Mouse (Mus musculus): ENCODE measurements around the gene Il1rl2.

Il1rl2 gene

GRCm38 (mm10) chr1:40378794-40379193, 54.4 kb downstream of the Il1rl2 start:
- DNase-seq (ENCODE audit: low spot score in 2 of 2) = peak; percentile 51 to 74

- DNase-seq (ENCODE audit: low spot score in 2 of 2) = peak; percentile 48 to 79
Observed at GRCm38 (mm10) chr1:40380111-40380510, 55.7 kb downstream of the Il1rl2 start.

- no peak for DNase-seq (ENCODE audit: low spot score in 2 of 2)
Observed at GRCm38 (mm10) chr1:40380990-40381389, 56.6 kb downstream of the Il1rl2 start.

GRCm38 (mm10) chr1:40382841-40383240, 58.4 kb downstream of the Il1rl2 start:
- DNase-seq (ENCODE audit: low spot score in 2 of 2) = no peak

GRCm38 (mm10) chr1:40384931-40385545, 60.6 kb downstream of the Il1rl2 start:
- DNase-seq (ENCODE audit: low spot score in 2 of 2) = no peak

- no peak for DNase-seq (ENCODE audit: low spot score in 2 of 2)
Observed at GRCm38 (mm10) chr1:40391374-40391773, 67.0 kb downstream of the Il1rl2 start.

- DNase-seq (ENCODE audit: low spot score in 2 of 2) = no peak
Observed at GRCm38 (mm10) chr1:40392535-40392934, 68.1 kb downstream of the Il1rl2 start.

- no peak for DNase-seq (ENCODE audit: low spot score in 2 of 2)
Observed at GRCm38 (mm10) chr1:40393214-40393613, 68.8 kb downstream of the Il1rl2 start.

GRCm38 (mm10) chr1:40399639-40400038, 75.2 kb downstream of the Il1rl2 start:
- DNase-seq (ENCODE audit: low spot score in 2 of 2) = no peak

- no peak for DNase-seq (ENCODE audit: low spot score in 2 of 2)
Observed at GRCm38 (mm10) chr1:40404682-40405081, 80.3 kb downstream of the Il1rl2 start.

GRCm38 (mm10) chr1:40409882-40410281, 85.5 kb downstream of the Il1rl2 start:
- DNase-seq (ENCODE audit: low spot score in 2 of 2) = no peak

GRCm38 (mm10) chr1:40413039-40413438, 88.6 kb downstream of the Il1rl2 start:
- no peak for DNase-seq (ENCODE audit: low spot score in 2 of 2)

GRCm38 (mm10) chr1:40414276-40414675, 89.9 kb downstream of the Il1rl2 start:
- DNase-seq (ENCODE audit: low spot score in 2 of 2) = no peak

GRCm38 (mm10) chr1:40414863-40415656, 90.7 kb downstream of the Il1rl2 start:
- no peak for DNase-seq (ENCODE audit: low spot score in 2 of 2)

- no peak for DNase-seq (ENCODE audit: low spot score in 2 of 2)
Observed at GRCm38 (mm10) chr1:40417034-40417433, 92.6 kb downstream of the Il1rl2 start.

All from spleen, postnatal 10 days (tissue).